Mouse (Mus musculus) regulatory T cell (primary cell): ENCODE measurements at regions not wholly inside any gene's neighbourhood (a gene's known extent, or its start where the extent isn't known, plus 50 kb on each side); places are given as distances from the start of the nearest gene placed in this dataset.
"Not testable (repeated sequence)": the region's sequence is repeated elsewhere in the genome, so short reads cannot be mapped to it uniquely, and the experiment has no call there.

ENCODE experiments used
- in situ Hi-C: fragments of 300-600 bp; cut with MboI, MseI; formaldehyde crosslinking; loops from one replicate; pipeline ENCODE4 v1.15.1; 2025; ENCODE audit warnings: high pct_unique_total_duplicates

GRCm38 (mm10) chr11:121894801-121895200 is 64.8 kb downstream of the Ptchd3 start:
- in situ Hi-C loops: no loop called here

GRCm38 (mm10) chr11:121904393-121904792 is 74.3 kb downstream of the Ptchd3 start:
- in situ Hi-C loops: not testable (repeated sequence)

GRCm38 (mm10) chr11:121924631-121925030 is 94.6 kb downstream of the Ptchd3 start:
- in situ Hi-C loops: loop anchor here (5.0 kb wide), 1 partner anchor 33 kb away; no protein-coding TSS in a partner anchor

DNA sequence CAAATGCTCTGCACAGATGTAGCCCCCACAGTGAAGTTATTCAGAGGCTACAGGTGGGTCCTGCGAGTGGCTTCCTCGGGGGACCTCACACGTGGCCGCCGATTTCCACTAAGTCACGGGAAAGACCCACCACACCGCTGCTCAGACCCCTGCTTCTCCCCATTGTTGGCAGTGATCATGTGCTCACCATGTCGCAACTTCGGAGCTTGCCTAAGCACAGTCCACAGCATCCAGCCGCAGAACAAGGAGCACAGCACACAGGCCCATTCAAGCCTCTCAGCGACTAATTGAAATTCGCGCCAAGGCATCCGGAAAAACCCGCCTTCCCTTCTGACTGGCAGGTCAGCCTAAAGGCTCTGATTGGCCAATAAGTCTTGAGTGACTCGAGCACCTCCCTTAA is 95.0 kb downstream of the Ptchd3 start:
- in situ Hi-C loops: not testable (repeated sequence)

- in situ Hi-C loops: not testable (repeated sequence)
Measured at GRCm38 (mm10) chr11:121951726-121952125, 121.7 kb downstream of the Ptchd3 start.

DNA sequence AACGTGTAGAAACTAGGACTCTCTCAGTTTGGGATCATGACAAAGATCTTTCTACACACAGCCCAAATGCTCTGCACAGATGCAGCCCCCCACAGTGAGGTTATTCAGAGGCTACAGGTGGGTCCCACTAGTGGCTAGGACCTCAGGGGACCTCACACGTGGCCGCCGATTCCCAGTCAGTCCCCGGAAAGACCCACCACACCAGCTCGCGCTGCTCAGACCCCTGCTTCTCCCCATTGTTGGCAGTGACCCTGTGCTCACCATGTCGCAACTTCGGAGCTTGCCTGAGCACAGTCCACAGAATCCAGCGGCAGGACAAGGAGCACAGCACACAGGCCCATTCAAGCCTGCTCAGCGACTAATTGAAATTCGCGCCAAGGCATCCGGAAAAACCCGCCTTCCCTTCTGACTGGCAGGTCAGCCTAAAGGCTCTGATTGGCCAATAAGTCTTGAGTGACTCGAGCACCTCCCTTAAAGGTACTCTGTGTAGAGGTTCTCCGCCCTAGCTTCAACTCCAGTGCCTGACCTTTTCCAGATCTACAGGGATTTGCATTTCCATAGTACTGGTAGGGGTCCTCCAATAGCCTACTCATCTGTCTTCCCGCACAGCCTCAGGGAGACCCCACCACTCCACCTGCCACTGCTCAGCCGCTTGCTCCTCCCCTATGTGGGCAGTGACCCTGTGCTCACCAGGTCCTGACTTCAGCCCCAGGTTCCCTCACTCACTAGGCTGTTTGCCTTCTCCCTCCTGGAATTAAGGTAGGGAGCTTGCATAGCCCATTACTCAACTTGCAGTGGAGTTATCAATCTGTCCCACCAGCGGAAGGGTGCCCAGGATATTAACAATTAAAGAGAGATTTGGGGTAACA is 126.6 kb downstream of the Ptchd3 start:
- in situ Hi-C loops: loop anchor here (5.0 kb wide), 1 partner anchor 34 kb away; no protein-coding TSS in a partner anchor

- in situ Hi-C loops: loop anchor here (5.0 kb wide), 1 partner anchor 36 kb away; no protein-coding TSS in a partner anchor
Measured at GRCm38 (mm10) chr11:121958735-121959134, 128.7 kb downstream of the Ptchd3 start.

DNA sequence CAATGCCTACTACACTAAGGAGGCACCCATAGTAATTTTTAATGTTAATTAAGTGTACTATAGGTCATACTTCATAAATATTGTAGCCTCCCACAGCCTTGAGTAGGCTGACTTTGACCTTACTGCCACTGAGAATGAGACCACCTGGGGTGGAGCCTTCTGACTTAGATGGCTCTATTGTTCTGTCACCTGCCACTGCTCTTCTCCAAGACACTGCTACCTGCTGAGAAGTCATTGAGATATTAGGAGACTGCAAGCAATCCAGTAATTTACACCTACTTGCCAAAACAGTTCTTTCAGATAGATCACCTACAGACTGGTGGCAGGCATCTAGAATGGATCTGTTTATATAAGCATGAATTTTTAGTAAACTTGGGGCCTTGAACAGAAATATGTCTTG is 134.1 kb downstream of the Ptchd3 start:
- in situ Hi-C loops: not testable (repeated sequence)

DNA sequence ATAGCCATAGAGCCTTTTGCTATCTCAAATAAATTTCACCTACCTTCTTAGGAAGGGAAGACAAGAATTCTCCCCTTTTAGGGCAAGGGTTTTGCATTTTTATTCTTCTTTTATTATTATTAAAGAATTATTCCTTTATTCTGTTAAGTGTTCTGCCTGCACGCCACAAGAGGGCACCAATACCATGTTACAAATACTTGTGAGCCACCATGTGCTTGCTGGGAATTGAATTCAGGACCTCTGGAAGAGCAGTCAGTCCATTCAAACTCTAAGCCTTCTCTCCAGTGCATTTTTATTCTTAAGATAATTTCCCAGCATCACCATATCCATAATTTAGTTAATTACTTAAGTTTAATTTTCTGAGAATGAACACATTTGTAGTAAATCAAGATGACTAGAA is 135.9 kb downstream of the Ptchd3 start:
- in situ Hi-C loops: not testable (repeated sequence)
